Mouse (Mus musculus) liver, embryonic 13.5 days (tissue): ENCODE results near the gene Olfr596. TPM values are rescaled to one million over a fixed set of nuclear protein-coding genes. Genes with fewer than 3 reads are reported as not detected.
"Not testable (repeated sequence)": the region's sequence is repeated elsewhere in the genome, so short reads cannot be mapped to it uniquely, and the experiment has no call there.

Experiments used
- ATAC-seq: fragments of 200-750 bp; cut with Nextera tagmentation; 2 replicates; pipeline ENCODE4 v1.8.0; 2017; ENCODE audit warnings: low read depth, mild to moderate bottlenecking, moderate number of reproducible peaks, moderate library complexity
- DNase-seq: peaks from one replicate; pipeline ENCODE4 v3.0.0; 2022
- H3K27ac ChIP-seq: fragments of 300-500 bp; sonication (generic); 2 replicates; pipeline ENCODE4 v1.5.1; 2015; ENCODE audit warnings: moderate library complexity, mild to moderate bottlenecking, inconsistent platforms
- H3K27me3 ChIP-seq: fragments of 300-500 bp; sonication (generic); 2 replicates; pipeline ENCODE4 v1.6.1; 2015; ENCODE audit warnings: mild to moderate bottlenecking, inconsistent platforms
- H3K36me3 ChIP-seq: fragments of 300-500 bp; sonication (generic); 2 replicates; pipeline ENCODE4 v1.6.1; 2015; ENCODE audit warnings: mild to moderate bottlenecking, inconsistent platforms
- H3K4me1 ChIP-seq: fragments of 300-500 bp; sonication (generic); replicated peaks from 2 replicates; pipeline ENCODE4 v1.6.1; 2015; ENCODE audit warnings: inconsistent platforms
- H3K4me2 ChIP-seq: fragments of 300-500 bp; sonication (generic); 2 replicates; pipeline ENCODE4 v1.6.1; 2015; ENCODE audit warnings: inconsistent platforms, mild to moderate bottlenecking, moderate library complexity
- H3K4me3 ChIP-seq: fragments of 300-500 bp; sonication (generic); replicated peaks from 2 replicates; pipeline ENCODE4 v1.5.1; 2015; ENCODE audit warnings: mild to moderate bottlenecking, inconsistent platforms
- H3K9ac ChIP-seq: fragments of 300-500 bp; sonication (generic); 2 replicates; pipeline ENCODE4 v1.6.1; 2015; ENCODE audit warnings: mild to moderate bottlenecking, inconsistent platforms
- H3K9me3 ChIP-seq: fragments of 300-500 bp; sonication (generic); replicated peaks from 2 replicates; pipeline ENCODE4 v1.6.1; 2016; ENCODE audit warnings: inconsistent platforms
- whole genome bisulfite sequencing: fragments of 180-500 bp; shearing (Covaris S2); methylation state at CpG from one replicate; pipeline ENCODE4 v1.1.7; 2015; ENCODE audit not compliant: insufficient replicate concordance; 5-methylcytosine and 5-hydroxymethylcytosine counted together
- microRNA-seq: library from miRNA; unstranded; fragments of <30 nt; microRNA quantifications from one replicate; pipeline ENCODE4, GENCODE M21; 2016
- polyA plus RNA-seq: library from polyadenylated mRNA; unstranded; fragments of >200 nt; fragmentation: Nextera tagmentation; extraction: Ambion mirVana; gene quantifications from 2 replicates; pipeline ENCODE4 v1.2.1, GENCODE M21; 2015

Olfr596 gene
- not detected in 2 replicates for polyA plus RNA-seq

GRCm38 (mm10) chr7:103305348-103305747 lies at the start of gene Olfr596:
TSS of gene Olfr596 (plus strand) at chr7:103305648.
- H3K36me3 ChIP-seq, H3K9me3 ChIP-seq, H3K9ac ChIP-seq, H3K4me3 ChIP-seq, H3K4me1 ChIP-seq, H3K27me3 ChIP-seq, H3K4me2 ChIP-seq, ATAC-seq, H3K27ac ChIP-seq, DNase-seq: not testable (repeated sequence)
- WGBS: 68% methylated on average over 2 of the region's 2 CpGs

- H3K4me2 ChIP-seq, H3K27me3 ChIP-seq, ATAC-seq, DNase-seq, H3K4me1 ChIP-seq, H3K4me3 ChIP-seq, H3K9ac ChIP-seq, H3K36me3 ChIP-seq, H3K27ac ChIP-seq, H3K9me3 ChIP-seq: not testable (repeated sequence)
- WGBS: 66% methylated on average over 2 of the region's 2 CpGs
Observed at GRCm38 (mm10) chr7:103316015-103316414, 10.6 kb downstream of the Olfr596 start, which contains the start of gene Olfr597. TSS of gene Olfr597 (plus strand) at chr7:103316315.

- no peak within 1 kb of the TSS for H3K27ac ChIP-seq
- ATAC-seq (no peak), DNase-seq (no peak)
- no peak within 1 kb of the TSS for H3K4me3 ChIP-seq
- no peaks in the 10 kb centered on the region for H3K4me1 ChIP-seq
- no peak within 1 kb of the TSS for H3K4me2 ChIP-seq
- no peaks in the 10 kb centered on the region for H3K9me3 ChIP-seq
- H3K27me3 ChIP-seq: no peaks in the 10 kb centered on the region
- H3K9ac ChIP-seq: no peak within 1 kb of the TSS
- no peaks in the 10 kb centered on the region for H3K36me3 ChIP-seq
Observed at GRCm38 (mm10) chr7:103323268-103323667, 17.8 kb downstream of the Olfr596 start, which contains the start of gene Olfr598. TSS of gene Olfr598 (plus strand) at chr7:103323568.

- WGBS: 67% methylated on average over 1 of the region's 1 CpGs
- H3K27me3 ChIP-seq: no peaks in the 10 kb centered on the region
- H3K4me1 ChIP-seq: no peaks in the 10 kb centered on the region
- no peak within 1 kb of the TSS for H3K4me3 ChIP-seq
- ATAC-seq (no peak), DNase-seq (no peak)
- no peak within 1 kb of the TSS for H3K4me2 ChIP-seq
- no peak within 1 kb of the TSS for H3K27ac ChIP-seq
- H3K9me3 ChIP-seq: 0 out of 2 replicates have a peak, but pooled peaks cover 4% of the 10 kb centered on the region
- no peaks in the 10 kb centered on the region for H3K36me3 ChIP-seq
- H3K9ac ChIP-seq: no peak within 1 kb of the TSS
Observed at GRCm38 (mm10) chr7:103335617-103336016, 30.2 kb downstream of the Olfr596 start, which contains the start of gene Olfr599. TSS of gene Olfr599 (plus strand) at chr7:103335917.

- H3K4me3 ChIP-seq: no peak within 1 kb of the TSS
- ATAC-seq: no peak
- H3K9me3 ChIP-seq: no peaks in the 10 kb centered on the region
- no peaks in the 10 kb centered on the region for H3K27me3 ChIP-seq
- H3K9ac ChIP-seq: no peak within 1 kb of the TSS
- no peaks in the 10 kb centered on the region for H3K36me3 ChIP-seq
- H3K4me2 ChIP-seq: no peak within 1 kb of the TSS
- H3K27ac ChIP-seq: no peak within 1 kb of the TSS
- no peaks in the 10 kb centered on the region for H3K4me1 ChIP-seq
- DNase-seq: no peak
Observed at GRCm38 (mm10) chr7:103349569-103349968, 44.1 kb downstream of the Olfr596 start, which contains the start of gene Olfr600. TSS of gene Olfr600 (minus strand) at chr7:103349669.

Small RNA genes within 50 kb of the gene (microRNA-seq; reads per million reads assigned to microRNA genes)
- gene Gm23550 (not detected), gene Gm25171 (not detected)

Other genes starting within 250 kb of the Olfr596 start
- gene Olfr584, start 223.8 kb upstream of the Olfr596 start, polyA plus RNA-seq: not detected in 2 replicates
- not detected in 2 replicates for gene Olfr585, start 207.9 kb upstream of the Olfr596 start, polyA plus RNA-seq
- not detected in 2 replicates for gene Olfr586, start 180.0 kb upstream of the Olfr596 start, polyA plus RNA-seq
- not detected in 2 replicates for gene Olfr588-ps1, start 164.8 kb upstream of the Olfr596 start, polyA plus RNA-seq
- gene Olfr589, start 149.3 kb upstream of the Olfr596 start, polyA plus RNA-seq: not detected in 2 replicates
- not detected in 2 replicates for gene Olfr591, start 127.3 kb upstream of the Olfr596 start, polyA plus RNA-seq
- gene Olfr592, start 120.8 kb upstream of the Olfr596 start, polyA plus RNA-seq: not detected in 2 replicates
- gene Olfr593, start 93.8 kb upstream of the Olfr596 start, polyA plus RNA-seq: not detected in 2 replicates
- gene Olfr594, start 88.7 kb upstream of the Olfr596 start, polyA plus RNA-seq: not detected in 2 replicates
- gene Usp17ld, start 53.1 kb upstream of the Olfr596 start, polyA plus RNA-seq: not detected in 2 replicates
- gene Olfr597, start 10.7 kb downstream of the Olfr596 start, polyA plus RNA-seq: not detected in 2 replicates
- gene Olfr598, start 17.9 kb downstream of the Olfr596 start, polyA plus RNA-seq: not detected in 2 replicates
- not detected in 2 replicates for gene Olfr599, start 30.3 kb downstream of the Olfr596 start, polyA plus RNA-seq
- not detected in 2 replicates for gene Olfr600, start 44.0 kb downstream of the Olfr596 start, polyA plus RNA-seq
- gene Olfr601, start 57.0 kb downstream of the Olfr596 start, polyA plus RNA-seq: not detected in 2 replicates
- gene Olfr603, start 80.5 kb downstream of the Olfr596 start, polyA plus RNA-seq: not detected in 2 replicates
- not detected in 2 replicates for gene Usp17lc, start 109.4 kb downstream of the Olfr596 start, polyA plus RNA-seq
- gene Olfr605, start 139.8 kb downstream of the Olfr596 start, polyA plus RNA-seq: not detected in 2 replicates
- not detected in 2 replicates for gene Olfr606, start 143.4 kb downstream of the Olfr596 start, polyA plus RNA-seq
- gene Olfr607, start 158.5 kb downstream of the Olfr596 start, polyA plus RNA-seq: not detected in 2 replicates
- not detected in 2 replicates for gene Olfr608, start 164.2 kb downstream of the Olfr596 start, polyA plus RNA-seq
- gene Olfr609, start 192.4 kb downstream of the Olfr596 start, polyA plus RNA-seq: not detected in 2 replicates
- gene Olfr610, start 206.5 kb downstream of the Olfr596 start, polyA plus RNA-seq: not detected in 2 replicates
- not detected in 2 replicates for gene Olfr611, start 215.2 kb downstream of the Olfr596 start, polyA plus RNA-seq
- gene Olfr612, start 237.1 kb downstream of the Olfr596 start, polyA plus RNA-seq: not detected in 2 replicates
- gene Olfr613, start 242.4 kb downstream of the Olfr596 start, polyA plus RNA-seq: not detected in 2 replicates